Mouse (Mus musculus) layer of hippocampus, adult 8-10 months (tissue): ENCODE results near the gene Ppp1r18. TPM values are rescaled to one million over a fixed set of nuclear protein-coding genes. Genes with fewer than 3 reads are reported as not detected.

Experiments
- microRNA-seq, 2 experiments: library from miRNA; unstranded; fragments of <30 nt; microRNA quantifications; one replicate each; pipeline ENCODE4 v1.2.0; 2022
- total RNA-seq, 4 experiments: library from RNA; stranded (reverse); gene quantifications; 2 replicates each; pipeline ENCODE4 v1.2.4; 2022

Gene Ppp1r18
- total RNA-seq, 4 experiments from 2014 or later: 6.5 to 19.5 (median 12.8) TPM

Small RNA genes within 50 kb of the gene (microRNA-seq; reads per million reads assigned to microRNA genes)
- gene Gm28033: 0 to 1.3 reads per million in 2 experiments
- 0.64 to 0.76 reads per million in 2 experiments for gene Mir1894

Other genes with a start within 250 kb of the Ppp1r18 start
- gene Gm9573, start 239.0 kb upstream of the Ppp1r18 start, total RNA-seq: not detected
- gene Mucl3, start 221.9 kb upstream of the Ppp1r18 start, total RNA-seq: not detected
- 10 to 100 TPM; 28.0 to 44.7 (median 35.4) TPM for gene Vars2, start 198.0 kb upstream of the Ppp1r18 start, total RNA-seq
- gene Gtf2h4, start 191.9 kb upstream of the Ppp1r18 start, total RNA-seq: 10 to 100 TPM; 28.3 to 35.3 (median 33.2) TPM
- gene Ddr1, start 161.0 kb upstream of the Ppp1r18 start, total RNA-seq: 10 to 100 TPM; 58.3 to 84.6 (median 74.1) TPM
- 10 to 100 TPM in 1 of 4 experiments, 1 to 10 TPM in 3; 4.9 to 11.0 (median 7.3) TPM for gene Ier3, start 43.9 kb upstream of the Ppp1r18 start, total RNA-seq
- 100 to 1,000 TPM; 124 to 142 (median 137) TPM for gene Flot1, start 42.4 kb upstream of the Ppp1r18 start, total RNA-seq
- gene Tubb5, start 27.3 kb upstream of the Ppp1r18 start, total RNA-seq: 100 to 1,000 TPM; 339 to 357 (median 343) TPM
- gene Mdc1, start 24.1 kb upstream of the Ppp1r18 start, total RNA-seq: 10 to 100 TPM; 16.9 to 20.1 (median 18.3) TPM
- gene Nrm, start 4.3 kb upstream of the Ppp1r18 start, total RNA-seq: 1 to 10 TPM; 1.8 to 3.7 (median 1.9) TPM
- gene Dhx16, start 14.2 kb downstream of the Ppp1r18 start, total RNA-seq: 10 to 100 TPM; 28.3 to 35.3 (median 31.4) TPM
- gene 2310061I04Rik, start 31.8 kb downstream of the Ppp1r18 start, total RNA-seq: 10 to 100 TPM; 45.9 to 61.4 (median 50.0) TPM
- gene Atat1, start 44.5 kb downstream of the Ppp1r18 start, total RNA-seq: 10 to 100 TPM; 53.2 to 64.1 (median 60.0) TPM
- 10 to 100 TPM; 39.0 to 57.9 (median 42.8) TPM for gene Mrps18b, start 50.8 kb downstream of the Ppp1r18 start, total RNA-seq
- 10 to 100 TPM; 71.6 to 79.8 (median 74.6) TPM for gene Ppp1r10, start 50.8 kb downstream of the Ppp1r18 start, total RNA-seq
- gene Abcf1, start 104.2 kb downstream of the Ppp1r18 start, total RNA-seq: 10 to 100 TPM; 68.3 to 76.5 (median 72.7) TPM
- gene Gnl1, start 114.3 kb downstream of the Ppp1r18 start, total RNA-seq: 100 to 1,000 TPM; 135 to 141 (median 138) TPM
- 10 to 100 TPM; 40.5 to 52.4 (median 45.4) TPM for gene Prr3, start 114.6 kb downstream of the Ppp1r18 start, total RNA-seq
- gene H2-T24, start 155.0 kb downstream of the Ppp1r18 start, total RNA-seq: 1 to 10 TPM in 3 of 4 experiments, under 1 TPM in 1; 0.80 to 4.4 (median 2.6) TPM
- gene H2-T23, start 167.3 kb downstream of the Ppp1r18 start, total RNA-seq: 10 to 100 TPM in 2 of 4 experiments, 1 to 10 TPM in 2; 6.6 to 30.9 (median 14.2) TPM
- gene H2-T22, start 177.2 kb downstream of the Ppp1r18 start, total RNA-seq: 10 to 100 TPM; 15.7 to 18.4 (median 16.5) TPM
- not detected for gene Gm6034, start 177.4 kb downstream of the Ppp1r18 start, total RNA-seq
- gene Gm11127, start 192.8 kb downstream of the Ppp1r18 start, total RNA-seq: 1 to 10 TPM in 3 of 4 experiments, under 1 TPM in 1; 1.00 to 5.0 (median 2.2) TPM